Mouse (Mus musculus) erythroid progenitor cell, adult 5-6 weeks (primary cell): ENCODE results near the gene Ptp4a2. TPM values are rescaled to one million over a fixed set of nuclear protein-coding genes. Genes with fewer than 3 reads are reported as not detected.
"Not testable (repeated sequence)": the region's sequence is repeated elsewhere in the genome, so short reads cannot be mapped to it uniquely, and the experiment has no call there.

Experiments
- ATAC-seq: replicated peaks from 2 replicates; pipeline ENCODE4 v1.8.0; 2016; ENCODE audit warnings: moderate number of reproducible peaks, mild to moderate bottlenecking, moderate TSS enrichment, inconsistent platforms; ENCODE audit not compliant: poor library complexity, low FRiP score, severe bottlenecking
- total RNA-seq, 2 experiments: library from RNA; stranded (forward) in 1 of 2; stranded (reverse) in 1 of 2; fragments of 150-400 nt in 1 of 2; fragments of 186-747, 209-891 nt in 1 of 2; gene quantifications; 2 replicates each; pipeline versions ENCODE4 v1.2.3 to v1.2.4; 2015 to 2017; ENCODE audit warnings: low replicate concordance in 2 of 2

Gene Ptp4a2
- total RNA-seq, 2 experiments from 2014 or later = 166 to 468 TPM

DNA sequence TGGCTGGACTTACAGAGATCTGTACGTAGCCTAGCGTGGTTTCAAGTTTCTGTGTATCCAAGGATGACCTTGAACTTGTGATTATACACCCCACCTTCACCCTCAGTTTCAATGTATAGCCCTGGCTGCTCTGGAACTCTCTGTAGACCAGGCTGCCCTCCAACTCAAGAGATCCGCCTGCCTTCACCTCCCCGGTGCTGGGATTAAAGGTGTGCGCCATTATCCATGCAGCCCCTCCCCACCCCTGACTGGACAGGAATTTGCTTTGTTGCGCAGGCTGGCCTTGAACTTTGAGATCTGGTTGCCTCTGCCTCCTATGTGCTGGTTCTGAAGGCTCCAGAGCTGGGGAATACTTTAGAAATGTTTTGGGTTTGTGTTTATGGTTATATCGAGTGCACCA, 24.3 kb downstream of the Ptp4a2 start:
- ATAC-seq = no peak

DNA sequence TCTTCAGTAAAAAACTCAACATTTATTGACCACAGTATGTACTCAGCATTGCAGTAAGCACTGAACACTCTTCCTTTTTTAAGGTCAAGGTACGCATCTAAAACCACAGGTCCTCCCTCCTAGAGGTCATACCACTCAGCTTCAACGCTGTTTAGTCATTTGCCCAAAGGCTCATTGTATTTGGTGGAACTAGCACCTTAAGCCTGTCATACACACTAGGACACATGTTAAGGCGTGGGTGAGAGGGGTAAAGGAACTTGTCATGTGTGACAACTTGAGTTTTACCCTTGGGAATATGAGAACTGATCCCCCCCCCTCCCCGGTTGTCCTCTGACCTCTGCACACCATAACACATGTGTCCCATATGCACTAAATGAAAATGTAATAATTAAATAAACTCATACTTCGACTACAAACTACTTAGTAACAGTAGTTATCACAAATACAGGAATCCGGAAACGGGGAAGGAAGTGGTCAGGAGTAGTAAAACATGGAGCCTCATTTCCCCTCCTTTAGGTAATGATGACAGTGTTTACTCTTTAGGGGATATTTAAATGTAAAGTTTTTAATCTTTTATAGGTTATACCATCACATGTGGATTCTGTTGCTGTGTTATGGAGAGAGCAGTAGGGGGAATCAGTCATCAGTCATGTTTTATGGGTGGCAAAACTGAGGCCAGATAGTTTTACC, 29.0 kb downstream of the Ptp4a2 start:
- ATAC-seq = no peak

DNA sequence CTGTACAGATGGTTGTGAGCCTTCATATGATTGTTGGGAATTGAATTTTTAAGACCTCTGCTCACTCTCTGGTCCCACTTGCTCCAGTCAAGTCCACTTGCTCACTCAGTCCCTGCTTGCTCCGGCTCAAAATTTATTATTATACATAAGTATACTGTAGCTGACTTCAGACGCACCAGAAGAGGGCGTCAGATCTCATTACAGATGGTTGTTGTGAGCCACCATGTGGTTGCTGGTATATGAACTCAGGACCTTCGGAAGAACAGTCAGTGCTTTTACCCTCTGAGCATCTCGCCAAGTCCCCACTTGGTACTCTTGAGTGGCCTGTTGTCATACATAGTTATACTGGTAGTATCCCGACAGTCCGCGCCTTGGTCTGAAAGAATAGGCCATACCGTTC, 35.8 kb downstream of the Ptp4a2 start:
- no peak for ATAC-seq

DNA sequence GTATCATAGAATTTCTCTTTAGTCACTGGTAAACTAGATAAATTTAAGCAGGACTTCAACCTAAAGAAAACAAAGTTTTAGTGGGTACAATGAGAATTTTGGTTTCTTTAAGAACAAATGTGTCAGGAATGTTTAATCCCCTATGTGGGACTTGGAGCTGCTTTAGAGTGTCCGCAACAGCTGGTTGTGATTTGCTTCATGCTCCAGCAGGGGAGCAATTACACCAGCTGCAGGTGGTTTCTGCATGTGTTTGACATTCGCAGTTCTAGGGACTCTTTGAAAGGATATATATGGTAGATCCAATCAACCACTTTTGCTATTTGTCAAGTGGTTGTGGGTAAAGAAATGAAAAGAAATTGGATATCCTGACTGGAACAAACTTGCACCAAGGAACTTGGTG, 39.5 kb downstream of the Ptp4a2 start:
- ATAC-seq = no peak

GRCm38 (mm10) chr4:129851861-129852260, 40.8 kb downstream of the Ptp4a2 start:
- no peak for ATAC-seq

DNA sequence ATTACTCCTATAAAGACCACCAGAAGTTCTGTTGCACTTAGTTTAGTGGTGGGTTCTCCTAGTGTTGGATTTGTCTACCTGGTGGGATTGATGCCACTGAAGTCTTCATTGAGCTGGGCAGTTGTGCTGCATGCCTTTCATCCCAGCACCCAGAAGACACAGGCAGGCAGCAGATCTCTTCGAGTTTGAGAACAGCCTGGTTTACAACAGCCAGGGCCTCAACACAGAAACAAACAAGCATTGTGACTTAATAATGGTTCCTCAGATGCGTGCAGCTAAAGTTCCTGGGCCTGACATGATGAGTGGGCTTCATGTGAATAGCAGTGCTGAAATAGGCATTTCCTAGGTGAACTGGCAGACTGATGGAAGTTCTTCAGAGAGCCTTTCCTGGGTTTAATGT, 42.0 kb downstream of the Ptp4a2 start:
- ATAC-seq = no peak

DNA sequence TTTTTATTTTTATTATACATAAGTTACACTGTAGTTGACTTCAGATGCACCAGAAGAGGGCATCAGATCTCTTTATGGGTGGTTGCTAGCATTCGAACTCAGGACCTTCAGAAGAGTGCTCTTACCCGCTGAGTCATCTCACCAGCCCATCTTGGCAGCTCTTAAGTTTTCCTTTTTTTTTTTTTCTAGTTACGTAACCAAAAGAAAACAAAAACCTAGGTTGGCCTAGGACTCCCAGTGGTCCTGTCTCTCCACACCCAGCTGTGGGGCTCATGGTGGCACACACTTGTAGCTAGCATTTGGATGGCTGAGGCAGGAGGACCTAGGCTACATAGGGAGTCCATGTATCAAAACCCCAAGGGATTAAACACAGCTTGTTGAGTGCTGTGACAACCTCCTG, 43.0 kb downstream of the Ptp4a2 start:
- ATAC-seq = no peak

- no peak for ATAC-seq
Measured at GRCm38 (mm10) chr4:129854615-129855014, 43.6 kb downstream of the Ptp4a2 start.

GRCm38 (mm10) chr4:129855051-129855970, 44.3 kb downstream of the Ptp4a2 start:
- ATAC-seq = 0 out of 2 replicates have a peak, but pooled peaks have one; percentile 23

GRCm38 (mm10) chr4:129860456-129860855, 49.4 kb downstream of the Ptp4a2 start:
- no peak for ATAC-seq

DNA sequence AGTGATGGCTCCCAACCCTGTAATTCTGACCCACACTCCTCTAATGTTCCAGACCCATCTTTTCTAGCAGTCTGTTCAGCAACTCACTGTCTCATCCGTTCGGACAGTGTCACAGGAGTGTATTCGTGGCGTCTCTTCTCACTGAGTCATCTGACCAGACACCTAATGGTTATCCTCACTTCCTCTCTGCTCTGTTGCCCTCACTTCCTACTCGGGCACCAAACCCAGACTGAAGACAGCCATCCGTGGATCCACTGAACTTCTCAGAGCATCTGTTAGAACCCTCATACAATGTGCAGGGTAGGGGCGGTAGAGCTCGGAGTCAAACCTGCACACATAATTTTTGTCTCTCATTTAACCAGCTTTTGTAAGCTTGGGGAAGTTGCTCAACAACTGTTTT, 50.4 kb downstream of the Ptp4a2 start:
- ATAC-seq = no peak

DNA sequence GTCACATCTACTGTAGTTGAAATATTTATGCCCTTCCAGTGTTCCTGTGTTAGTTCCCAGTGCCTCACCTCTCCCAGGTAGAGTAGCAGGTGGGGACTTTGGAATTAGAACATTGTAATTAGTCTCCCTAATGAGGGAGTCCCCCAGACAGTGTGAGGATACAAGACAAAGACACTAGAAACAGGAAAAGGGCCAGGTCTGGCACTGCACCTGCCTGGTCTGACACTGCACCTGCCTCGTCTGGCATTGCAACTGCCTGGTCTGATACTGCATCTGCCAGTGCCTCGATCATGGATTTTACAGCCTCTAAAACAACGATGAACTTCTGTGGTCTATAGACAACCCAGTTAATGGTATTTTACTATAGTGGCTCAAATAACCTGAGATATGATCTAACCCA, 51.3 kb downstream of the Ptp4a2 start:
- no peak for ATAC-seq

DNA sequence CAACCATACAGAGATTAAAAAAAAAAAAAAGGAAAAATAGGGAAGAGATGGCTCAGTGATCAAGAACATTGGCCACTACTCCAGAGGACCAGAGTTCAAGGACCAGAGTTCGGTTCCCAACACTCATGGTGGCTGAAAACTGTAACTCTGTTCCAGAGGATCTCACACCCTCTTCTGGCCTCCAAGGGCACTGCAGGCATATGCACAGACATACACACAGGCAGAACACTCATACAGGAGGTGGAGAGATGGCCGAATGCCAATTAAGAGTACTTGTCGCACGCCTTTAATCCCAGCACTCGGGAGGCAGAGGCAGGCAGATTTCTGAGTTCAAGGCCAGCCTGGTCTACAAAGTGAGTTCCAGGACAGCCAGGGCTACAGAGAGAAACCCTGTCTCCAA, 55.2 kb downstream of the Ptp4a2 start:
- not testable (repeated sequence) for ATAC-seq

DNA sequence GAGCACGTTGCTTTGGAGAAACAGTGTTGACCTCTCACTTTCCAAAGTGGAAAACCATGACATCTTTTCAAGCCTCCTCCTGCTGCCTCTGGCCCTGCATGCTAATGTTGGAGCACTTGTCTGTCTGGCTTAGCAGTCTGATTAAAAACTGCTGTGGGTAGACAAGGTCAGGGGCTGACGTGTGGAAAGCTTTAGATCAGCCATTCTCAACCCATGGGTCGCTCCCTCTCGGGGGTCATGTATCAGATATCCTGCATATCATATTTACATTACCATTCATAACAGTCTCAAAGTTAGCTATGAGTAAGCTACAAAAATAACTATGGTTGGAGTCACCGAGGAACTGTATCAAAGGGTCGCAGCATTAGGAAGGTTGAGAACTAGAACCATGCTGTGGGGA, 57.2 kb downstream of the Ptp4a2 start:
- no peak for ATAC-seq

DNA sequence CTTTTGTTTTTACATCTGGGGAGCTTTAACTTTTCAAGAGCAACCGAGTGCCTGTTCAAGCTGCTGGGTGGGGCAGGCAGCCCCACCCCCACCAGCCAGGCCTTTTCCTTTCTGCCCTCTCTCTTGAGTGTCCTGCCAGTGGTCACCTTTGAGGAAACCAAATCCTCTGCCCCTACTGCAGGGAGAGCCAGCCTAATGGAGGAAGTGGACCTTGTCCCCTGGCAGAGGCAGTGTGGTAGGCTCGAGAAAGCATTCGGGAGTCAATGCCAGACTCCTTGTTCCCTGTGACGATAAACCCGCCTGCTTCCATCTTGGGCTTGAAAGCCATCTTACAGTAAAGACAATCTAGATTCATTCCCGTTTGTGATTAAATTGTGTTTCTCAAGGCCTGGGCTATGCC, 59.5 kb downstream of the Ptp4a2 start:
- ATAC-seq = no peak

DNA sequence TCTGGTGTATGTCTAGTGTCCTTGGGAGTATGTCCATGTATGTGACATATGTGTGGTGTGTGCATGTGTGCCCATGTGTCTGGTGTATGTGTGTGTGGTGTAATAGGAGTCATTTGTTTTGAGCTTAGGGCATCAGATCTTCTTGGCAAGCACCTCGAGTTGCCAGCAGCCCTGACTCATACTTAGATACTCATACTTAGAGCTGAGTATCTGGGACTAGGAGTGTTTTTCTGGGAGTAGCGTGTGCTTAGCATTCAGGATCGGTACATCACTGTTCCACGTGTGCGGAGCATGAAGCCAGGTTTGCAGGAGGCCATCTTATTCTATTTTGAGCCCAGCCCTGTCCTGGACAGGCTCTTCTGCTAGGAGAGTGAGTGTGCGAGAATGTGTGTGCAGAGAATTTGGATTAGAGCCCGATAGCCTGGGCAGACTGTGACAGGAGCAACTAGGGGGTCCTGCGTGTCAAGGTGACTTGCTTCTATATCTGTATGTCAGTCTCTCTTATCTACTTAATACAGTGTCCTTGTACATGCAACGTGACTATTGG, 61.4 kb downstream of the Ptp4a2 start:
- ATAC-seq = no peak

DNA sequence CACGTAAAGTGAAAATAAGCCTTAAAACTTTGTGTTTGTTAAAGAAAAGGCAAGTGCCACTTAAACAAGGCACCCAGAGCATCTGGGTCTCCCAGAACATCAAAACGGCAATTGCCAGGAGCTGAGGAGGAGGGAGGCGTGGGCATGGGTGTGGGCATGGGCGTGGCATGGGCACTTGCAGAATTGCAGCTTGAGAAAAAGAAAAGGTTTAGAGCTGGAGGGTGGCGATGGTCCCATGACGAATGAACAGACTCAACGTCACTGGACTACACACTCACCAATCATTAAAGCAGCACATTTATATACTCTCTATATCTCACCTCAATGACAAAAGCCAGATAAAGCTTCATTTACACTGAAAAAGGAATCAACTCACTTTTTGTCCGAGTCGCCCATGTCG, 63.8 kb downstream of the Ptp4a2 start:
- no peak for ATAC-seq

DNA sequence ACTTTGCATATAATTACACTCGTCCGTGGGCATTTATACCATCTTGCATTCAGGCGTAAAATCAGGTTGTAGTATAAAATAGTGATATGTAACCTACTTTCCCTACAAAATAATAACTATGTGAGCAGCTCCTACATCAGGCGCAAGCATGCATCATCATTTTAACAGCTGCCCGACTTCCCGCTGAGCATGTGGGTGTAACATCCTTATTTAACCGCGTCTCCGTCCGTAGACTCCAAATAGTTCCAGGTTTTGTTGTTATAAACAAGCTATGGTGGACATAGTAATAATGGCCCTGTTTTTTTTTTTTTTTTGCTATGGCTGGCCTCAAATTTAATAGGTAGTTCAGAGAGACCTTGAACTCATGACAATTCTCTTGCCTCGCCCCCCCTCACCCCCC, 64.4 kb downstream of the Ptp4a2 start:
- ATAC-seq = no peak

GRCm38 (mm10) chr4:129876831-129877764, 66.1 kb downstream of the Ptp4a2 start:
- ATAC-seq = no peak
